Mouse (Mus musculus): ENCODE data around the gene Gm10273. TPM values are rescaled to one million over a fixed set of nuclear protein-coding genes. Genes with fewer than 3 reads are reported as not detected.
"Not testable (repeated sequence)": the region's sequence is repeated elsewhere in the genome, so short reads cannot be mapped to it uniquely, and the experiment has no call there.

Gm10273 gene
- polyA plus RNA-seq, 1 experiment from 2014 or later, result 58.1 TPM

GRCm38 (mm10) chr10:59367206-59367605 lies 28.2 kb upstream of the Gm10273 start:
- H3K27ac ChIP-seq, result no peak overlapping the region
- 64% methylated on average over 4 of the region's 4 CpGs for WGBS
- H3K27me3 ChIP-seq (replicated peaks), result no peaks in the 10 kb centered on the region
- no peak overlapping the region for H3K4me3 ChIP-seq (replicated peaks)
- H3K4me1 ChIP-seq, result no peaks in the 10 kb centered on the region
- no peak overlapping the region for H3K4me2 ChIP-seq
- ATAC-seq (ENCODE audit: insufficient read depth, low FRiP score, low read depth), result no peak
- no peaks in the 10 kb centered on the region for H3K9me3 ChIP-seq
- H3K36me3 ChIP-seq, result peaks cover 47% of the 10 kb centered on the region
- no peak overlapping the region for H3K9ac ChIP-seq

- 85% methylated on average over 8 of the region's 8 CpGs for WGBS
- ATAC-seq (ENCODE audit: insufficient read depth, low FRiP score, low read depth), result no peak
Observed at GRCm38 (mm10) chr10:59368729-59369128, 26.7 kb upstream of the Gm10273 start.

GRCm38 (mm10) chr10:59369426-59369825 lies 26.0 kb upstream of the Gm10273 start:
- Histone ChIP-seq H3K4me2 (no peak overlapping the region), H3K4me3 (replicated peaks) (no peak overlapping the region), H3K27me3 (replicated peaks) (no peaks in the 10 kb centered on the region), H3K27ac (no peak overlapping the region), H3K4me1 (no peaks in the 10 kb centered on the region), H3K9ac (no peak overlapping the region), H3K36me3 (peaks cover 41% of the 10 kb centered on the region), H3K9me3 (no peaks in the 10 kb centered on the region)
- 87% methylated on average over 9 of the region's 9 CpGs for WGBS
- no peak for ATAC-seq (ENCODE audit: insufficient read depth, low FRiP score, low read depth)

More at GRCm38 (mm10) chr10:59368729-59369128, 26.7 kb upstream of the Gm10273 start:
- Histone ChIP-seq H3K4me1 (no peaks in the 10 kb centered on the region), H3K9ac (no peak overlapping the region), H3K27me3 (replicated peaks) (no peaks in the 10 kb centered on the region), H3K4me3 (replicated peaks) (no peak overlapping the region), H3K4me2 (no peak overlapping the region), H3K27ac (no peak overlapping the region), H3K9me3 (no peaks in the 10 kb centered on the region), H3K36me3 (peaks cover 47% of the 10 kb centered on the region)

GRCm38 (mm10) chr10:59377906-59378305 lies 17.5 kb upstream of the Gm10273 start:
- no peak overlapping the region for H3K4me2 ChIP-seq
- no peak overlapping the region for H3K9ac ChIP-seq
- no peaks in the 10 kb centered on the region for H3K27me3 ChIP-seq (replicated peaks)
- no peaks in the 10 kb centered on the region; the same call in 1 of the 2 replicates for H3K36me3 ChIP-seq
- H3K27ac ChIP-seq, result no peak overlapping the region
- no peak; the same call in 1 of the 2 replicates for ATAC-seq (ENCODE audit: insufficient read depth, low FRiP score, low read depth)
- WGBS, result 69% methylated on average over 10 of the region's 10 CpGs
- H3K9me3 ChIP-seq, result no peaks in the 10 kb centered on the region
- H3K4me3 ChIP-seq (replicated peaks), result no peak overlapping the region
- no peaks in the 10 kb centered on the region for H3K4me1 ChIP-seq

DNA sequence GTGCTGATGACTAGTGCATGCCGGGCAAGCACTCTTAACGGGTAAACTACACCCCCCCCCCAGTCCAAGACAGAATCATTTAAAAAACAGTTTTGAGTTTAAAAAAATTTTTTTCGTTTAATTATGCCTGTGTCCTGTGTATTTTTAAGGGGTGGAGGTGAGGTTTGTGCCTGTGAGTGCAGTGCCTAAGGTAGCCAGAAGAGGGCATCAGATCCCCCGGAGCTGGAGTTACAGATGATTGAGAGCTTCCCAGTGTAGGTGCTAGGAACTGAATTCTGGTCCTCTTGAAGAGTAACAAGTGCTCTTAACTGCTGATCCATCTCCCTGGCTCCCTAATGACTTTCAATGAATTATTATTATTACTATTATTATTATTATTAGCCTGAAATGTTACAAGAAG lies 16.7 kb upstream of the Gm10273 start:
- no peak overlapping the region for H3K9ac ChIP-seq
- ATAC-seq (ENCODE audit: insufficient read depth, low FRiP score, low read depth), result no peak
- H3K4me2 ChIP-seq, result no peak overlapping the region
- no peaks in the 10 kb centered on the region; the same call in 1 of the 2 replicates for H3K36me3 ChIP-seq
- no peaks in the 10 kb centered on the region for H3K4me1 ChIP-seq
- no peaks in the 10 kb centered on the region for H3K9me3 ChIP-seq
- WGBS, result 95% methylated on average over 4 of the region's 4 CpGs
- H3K27ac ChIP-seq, result no peak overlapping the region
- no peaks in the 10 kb centered on the region for H3K27me3 ChIP-seq (replicated peaks)
- no peak overlapping the region for H3K4me3 ChIP-seq (replicated peaks)

DNA sequence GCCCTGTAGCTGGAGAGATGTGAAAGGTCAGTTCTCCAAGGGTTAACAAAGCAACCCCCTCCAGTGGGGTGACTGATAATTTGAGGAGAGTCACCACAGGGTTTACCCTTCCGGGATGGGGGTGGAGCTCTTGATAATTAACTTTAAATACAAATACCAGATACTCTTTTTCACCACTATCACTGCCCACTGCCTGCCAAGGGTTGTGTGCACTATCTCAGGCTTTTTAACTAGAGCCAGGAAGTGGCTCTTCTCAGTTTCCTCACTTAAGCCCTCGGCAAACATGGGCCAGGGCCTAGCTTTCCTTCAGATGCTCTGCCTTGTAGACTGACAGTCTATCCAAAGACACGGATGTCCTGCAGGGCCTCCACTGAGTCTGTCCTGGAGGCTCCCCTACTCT lies 15.5 kb upstream of the Gm10273 start:
- no peak for ATAC-seq (ENCODE audit: insufficient read depth, low FRiP score, low read depth)
- 28% methylated on average over 3 of the region's 3 CpGs for WGBS

DNA sequence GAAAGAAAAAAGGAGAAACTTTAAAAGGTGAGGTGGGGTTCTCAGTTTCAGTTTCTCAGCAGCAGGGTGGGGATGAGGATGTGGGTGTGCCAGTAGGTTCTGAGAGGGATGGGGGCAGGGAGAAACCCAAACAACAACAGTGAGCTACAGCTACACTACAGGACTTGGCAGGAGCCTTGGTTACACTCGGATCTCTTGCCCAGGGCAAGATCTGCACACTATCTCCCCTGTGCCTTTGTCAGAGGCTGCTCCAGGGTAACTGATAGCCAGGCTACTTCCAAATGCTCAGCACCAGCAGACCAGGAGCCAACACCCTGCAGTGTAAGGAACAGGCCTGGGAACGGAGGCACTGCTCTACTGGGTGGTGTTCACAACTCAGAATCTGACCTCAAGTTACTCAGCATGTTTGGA lies 15.0 kb upstream of the Gm10273 start:
- Histone ChIP-seq H3K36me3 (no peaks in the 10 kb centered on the region), H3K4me2 (no peak overlapping the region), H3K9ac (no peak overlapping the region), H3K9me3 (no peaks in the 10 kb centered on the region), H3K4me3 (replicated peaks) (no peak overlapping the region), H3K27ac (no peak overlapping the region), H3K4me1 (no peaks in the 10 kb centered on the region), H3K27me3 (replicated peaks) (no peaks in the 10 kb centered on the region)
- 55% methylated on average over 2 of the region's 2 CpGs for WGBS
- 0 out of 2 replicates have a peak, but pooled peaks have one; percentile 22 for ATAC-seq (ENCODE audit: insufficient read depth, low FRiP score, low read depth)

More for the DNA sequence above, 15.5 kb upstream of the Gm10273 start:
- H3K27me3 ChIP-seq (replicated peaks), result no peaks in the 10 kb centered on the region
- H3K9me3 ChIP-seq, result no peaks in the 10 kb centered on the region
- no peak overlapping the region for H3K4me3 ChIP-seq (replicated peaks)
- H3K4me1 ChIP-seq, result no peaks in the 10 kb centered on the region
- no peak overlapping the region for H3K4me2 ChIP-seq
- no peak overlapping the region for H3K9ac ChIP-seq
- H3K36me3 ChIP-seq, result no peaks in the 10 kb centered on the region
- H3K27ac ChIP-seq, result no peak overlapping the region

DNA sequence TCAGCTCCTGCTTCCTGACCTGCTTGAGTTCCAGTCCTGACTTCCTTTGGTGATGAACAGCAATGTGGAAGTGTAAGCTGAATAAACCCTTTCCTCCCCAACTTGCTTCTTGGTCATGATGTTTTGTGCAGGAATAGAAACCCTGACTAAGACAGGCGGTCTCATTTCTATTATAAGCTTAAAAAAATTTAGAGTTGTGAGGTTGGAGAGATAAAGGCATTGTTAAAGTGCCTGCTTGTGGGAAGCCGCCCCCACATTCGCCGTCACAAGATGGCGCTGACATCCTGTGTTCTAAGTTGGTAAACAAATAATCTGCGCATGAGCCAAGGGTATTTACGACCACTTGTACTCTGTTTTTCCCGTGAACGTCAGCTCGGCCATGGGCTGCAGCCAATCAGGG lies 13.9 kb upstream of the Gm10273 start:
- H3K4me1 ChIP-seq; ATAC-seq (ENCODE audit: insufficient read depth, low FRiP score, low read depth); H3K9ac ChIP-seq; H3K27ac ChIP-seq; H3K36me3 ChIP-seq; H3K27me3 ChIP-seq (replicated peaks); H3K4me2 ChIP-seq; H3K9me3 ChIP-seq; H3K4me3 ChIP-seq (replicated peaks): not testable (repeated sequence)
- WGBS, result 85% methylated on average over 7 of the region's 10 CpGs

DNA sequence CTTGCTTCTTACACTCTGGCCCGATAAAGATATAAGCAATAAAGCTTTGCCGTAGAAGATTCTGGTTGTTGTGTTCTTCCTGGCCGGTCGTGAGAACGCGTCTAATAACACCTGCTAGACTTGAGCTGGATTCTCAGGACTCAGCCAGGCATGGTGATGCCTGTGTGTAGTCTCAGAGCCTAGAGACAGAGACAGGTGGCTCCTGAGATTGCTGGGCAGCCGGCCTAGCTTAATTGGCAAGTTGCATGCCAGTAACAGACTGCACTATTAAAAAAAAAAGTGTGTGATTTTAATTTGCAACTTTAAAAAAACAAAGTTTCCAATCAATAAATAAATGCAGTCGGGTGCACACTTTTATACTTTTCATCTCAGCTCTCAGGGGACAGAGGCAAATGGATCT lies 8.5 kb upstream of the Gm10273 start:
- ATAC-seq (ENCODE audit: insufficient read depth, low FRiP score, low read depth), result no peak
- Histone ChIP-seq H3K4me3 (replicated peaks) (no peak overlapping the region), H3K4me2 (no peak overlapping the region), H3K36me3 (no peaks in the 10 kb centered on the region), H3K4me1 (no peaks in the 10 kb centered on the region), H3K9me3 (no peaks in the 10 kb centered on the region), H3K27ac (no peak overlapping the region), H3K27me3 (replicated peaks) (no peaks in the 10 kb centered on the region), H3K9ac (no peak overlapping the region)
- WGBS, result 90% methylated on average over 8 of the region's 8 CpGs

DNA sequence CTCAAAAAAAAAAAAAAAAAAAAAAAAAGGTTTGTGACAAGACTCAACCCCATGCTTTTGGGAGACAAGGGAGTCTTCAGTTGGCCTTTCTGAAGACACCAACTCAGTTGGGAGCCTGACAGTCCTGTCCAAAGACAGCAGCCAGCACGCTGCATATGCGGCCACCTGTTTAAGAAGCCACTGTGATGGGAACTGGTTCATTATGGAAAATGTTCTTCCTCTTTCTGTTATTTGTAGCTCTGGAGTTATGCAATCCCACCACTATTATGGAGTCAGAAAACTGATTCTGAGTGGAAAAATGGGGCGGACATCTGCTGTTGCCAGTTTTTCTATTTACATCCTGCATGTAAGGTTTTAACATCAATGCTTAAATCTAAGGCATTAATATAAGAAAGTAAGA lies 5.8 kb upstream of the Gm10273 start:
- Histone ChIP-seq H3K36me3 (no peaks in the 10 kb centered on the region), H3K4me2 (no peak overlapping the region), H3K9ac (no peak overlapping the region), H3K9me3 (no peaks in the 10 kb centered on the region), H3K27ac (no peak overlapping the region), H3K27me3 (replicated peaks) (no peaks in the 10 kb centered on the region), H3K4me1 (no peaks in the 10 kb centered on the region), H3K4me3 (replicated peaks) (no peak overlapping the region)
- WGBS, result 90% methylated on average over 3 of the region's 3 CpGs
- ATAC-seq (ENCODE audit: insufficient read depth, low FRiP score, low read depth), result no peak

DNA sequence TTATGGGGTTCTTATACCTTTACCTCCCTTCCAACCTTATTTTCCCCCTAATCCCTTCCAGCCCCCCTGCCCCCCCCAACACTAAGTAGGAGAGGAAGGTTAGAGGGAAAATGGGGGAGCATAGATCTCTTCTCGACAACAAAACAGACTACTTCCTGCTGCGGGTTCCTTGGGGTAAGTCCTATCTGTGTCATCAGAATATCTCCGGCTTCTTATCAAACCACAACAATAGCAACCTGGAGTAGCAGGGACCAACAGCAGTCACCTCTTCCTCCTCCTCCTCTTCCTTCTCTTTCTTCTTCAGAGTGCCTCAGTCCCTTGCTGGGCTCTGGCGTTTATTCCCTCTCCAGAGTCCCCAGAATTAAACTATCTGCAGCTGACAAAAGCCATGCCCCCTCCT lies 3.5 kb upstream of the Gm10273 start:
- Histone ChIP-seq H3K27ac (no peak overlapping the region), H3K36me3 (no peaks in the 10 kb centered on the region), H3K9ac (no peak overlapping the region), H3K9me3 (no peaks in the 10 kb centered on the region), H3K4me1 (no peaks in the 10 kb centered on the region), H3K27me3 (replicated peaks) (no peaks in the 10 kb centered on the region), H3K4me3 (replicated peaks) (no peak overlapping the region), H3K4me2 (no peak overlapping the region)
- no peak for ATAC-seq (ENCODE audit: insufficient read depth, low FRiP score, low read depth)
- WGBS, result 36% methylated on average over 4 of the region's 4 CpGs

- ATAC-seq (ENCODE audit: insufficient read depth, low FRiP score, low read depth), result peak; percentile 82
Observed at GRCm38 (mm10) chr10:59402899-59403792, 7.7 kb downstream of the Gm10273 start, which contains the start of gene Pla2g12b. TSS of gene Pla2g12b (plus strand) at chr10:59403660.

More at GRCm38 (mm10) chr10:59402899-59403792, 7.7 kb downstream of the Gm10273 start, which contains the start of gene Pla2g12b:
- peak within 1 kb of the TSS; percentile 40; the same call in 1 of the 2 replicates for H3K27ac ChIP-seq
- no peaks in the 10 kb centered on the region for H3K4me1 ChIP-seq
- no peaks in the 10 kb centered on the region for H3K9me3 ChIP-seq
- no peaks in the 10 kb centered on the region for H3K36me3 ChIP-seq
- H3K4me2 ChIP-seq, result peak within 1 kb of the TSS; percentile 10; the same call in 1 of the 2 replicates
- no peak within 1 kb of the TSS for H3K9ac ChIP-seq
- peak within 1 kb of the TSS; percentile 8; the same call in 1 of the 2 replicates for H3K4me3 ChIP-seq (replicated peaks)
- no peaks in the 10 kb centered on the region for H3K27me3 ChIP-seq (replicated peaks)
- 53% methylated on average over 21 of the region's 21 CpGs for WGBS
